Mouse (Mus musculus) CH12.LX (cell line): ENCODE results near the gene S100a6.

Experiments used
- CTCF ChIP-seq, 2 experiments: IDR thresholded peaks in 1 of 2; conservative IDR thresholded peaks in 1 of 2; 2 replicates each; pipeline ENCODE4 v1.5.1; 2011 to 2012; ENCODE audit warnings: low read depth in 2 of 2, low read length in 2 of 2, improper control_type of control experiment in 1 of 2, inconsistent platforms in 1 of 2, mild to moderate bottlenecking in 1 of 2, moderate library complexity in 1 of 2
- ELF1 ChIP-seq: IDR thresholded peaks from 2 replicates; pipeline ENCODE4 v1.6.1; 2014; ENCODE audit warnings: low read depth, mild to moderate bottlenecking, inconsistent platforms, low read length, improper control_type of control experiment
- HCFC1 ChIP-seq: IDR thresholded peaks from 2 replicates; pipeline ENCODE4 v1.6.1; 2012; ENCODE audit warnings: low read depth, mild to moderate bottlenecking, inconsistent platforms, low read length, improper control_type of control experiment
- MAX ChIP-seq: IDR thresholded peaks from 2 replicates; pipeline ENCODE4 v1.6.1; 2011; ENCODE audit warnings: low read length, improper control_type of control experiment
- NELFE ChIP-seq: IDR thresholded peaks from 2 replicates; pipeline ENCODE4 v1.6.1; 2011; ENCODE audit warnings: low read depth, low read length, improper control_type of control experiment
- NRF1 ChIP-seq: IDR thresholded peaks from 2 replicates; pipeline ENCODE4 v1.6.1; 2014; ENCODE audit warnings: low read depth, mild to moderate bottlenecking, inconsistent platforms, low read length, improper control_type of control experiment, moderate library complexity
- POLR2A ChIP-seq: IDR thresholded peaks from 2 replicates; pipeline ENCODE4 v1.6.1; 2011; ENCODE audit warnings: low read depth, mild to moderate bottlenecking, improper control_type of control experiment, low read length
- TCF12 ChIP-seq: IDR thresholded peaks from 2 replicates; pipeline ENCODE4 v1.6.1; 2014; ENCODE audit warnings: low read depth, mild to moderate bottlenecking, inconsistent platforms, low read length, improper control_type of control experiment
- ZC3H11A ChIP-seq: IDR thresholded peaks from 2 replicates; pipeline ENCODE4 v1.6.1; 2012; ENCODE audit warnings: low read depth, mild to moderate bottlenecking, inconsistent platforms, low read length, improper control_type of control experiment

GRCm38 (mm10) chr3:90582556-90582955, 30.1 kb upstream of the S100a6 start:
- TF ChIP-seq ELF1 (no peak), ZC3H11A (no peak), NELFE (no peak), MAX (no peak), NRF1 (no peak), TCF12 (no peak), CTCF (conservative IDR thresholded peaks at IDR 0.05 in 1 of 2, IDR thresholded peaks at IDR 0.05 in 1 of 2; ENCODE audit: low read depth in 2 of 2, low read length in 2 of 2) (no peak), POLR2A (no peak), HCFC1 (no peak)
